Mouse (Mus musculus) layer of hippocampus, adult 9-11 months (tissue): ENCODE data around the gene Abhd18.

Source experiments
- DNase-seq: peaks from one replicate; pipeline ENCODE4 v3.0.0; 2022

The Abhd18 gene

GRCm38 (mm10) chr3:40951365-40951764 is 104.6 kb downstream of the Abhd18 start:
- no peak for DNase-seq

- no peak for DNase-seq
Measured at GRCm38 (mm10) chr3:40952606-40953005, 105.8 kb downstream of the Abhd18 start.

- DNase-seq = no peak
Measured at GRCm38 (mm10) chr3:40954792-40955191, 108.0 kb downstream of the Abhd18 start.

- no peak for DNase-seq
Measured at GRCm38 (mm10) chr3:40958831-40959230, 112.1 kb downstream of the Abhd18 start.

GRCm38 (mm10) chr3:40980758-40981157 is 134.0 kb downstream of the Abhd18 start:
- no peak for DNase-seq

- DNase-seq = no peak
Measured at GRCm38 (mm10) chr3:40987539-40987938, 140.8 kb downstream of the Abhd18 start.
